ENCODE assay signal across 11 mouse cellular contexts in genomic region chr1:74111696-74112030, GRCm38 (mm10). TPM values are rescaled to one million over a fixed set of nuclear protein-coding genes. Genes with fewer than 3 reads are reported as not detected.
DNase-seq lines count a peak whose midpoint lies in the region; ATAC-seq lines count a peak whose summit lies in the region.
"Had no signal": no experiment of that assay in that cellular context is flagged by ENCODE, and none has a peak within 500 bp of the region (broad histone marks: within the 10 kb centered on the region; RNA-seq: fewer than 3 reads in every experiment).

No protein-coding gene starts in this region.

- 0 out of 2 replicates have a peak overlapping the region, but pooled peaks have one; percentile 1 for H3K9ac ChIP-seq in heart, embryonic 12.5 days
- peak overlapping the region; percentile 16; the same call in 1 of the 2 replicates for H3K9ac ChIP-seq in midbrain, embryonic 12.5 days (replicated peaks)

- ATAC-seq in heart, embryonic 12.5 days (ENCODE audit: insufficient number of reproducible peaks, low FRiP score): no peak
- peak; percentile 59 for ATAC-seq in midbrain, embryonic 12.5 days (ENCODE audit: low FRiP score, low read depth)

- H3K36me3 ChIP-seq in heart, embryonic 12.5 days: no peaks in the 10 kb centered on the region
- H3K36me3 ChIP-seq in hindbrain, embryonic 10.5 days: no peaks in the 10 kb centered on the region
- H3K36me3 ChIP-seq in midbrain, embryonic 12.5 days: no peaks in the 10 kb centered on the region

- DNase-seq in heart, postnatal 10 days: no peak
- DNase-seq in ES-CJ7 (ENCODE audit: low read depth, low spot score): peak; percentile 92
- DNase-seq in hindbrain, embryonic 10.5 days (ENCODE audit: low spot score): no peak
- no peak for DNase-seq in left cerebral cortex, postnatal 25 days (ENCODE audit: low spot score in 2 of 2)
- DNase-seq in testis, postnatal 10 days (ENCODE audit: low spot score): no peak
- no peak for DNase-seq in spleen, adult 12 weeks (ENCODE audit: low spot score)
- DNase-seq: adrenal gland, postnatal 25 days had no signal

- H3K4me1 ChIP-seq in heart, embryonic 12.5 days (replicated peaks): peaks cover 33% of the 10 kb centered on the region
- H3K4me1 ChIP-seq in hindbrain, embryonic 10.5 days (replicated peaks): peaks cover 67% of the 10 kb centered on the region
- H3K4me1 ChIP-seq in midbrain, embryonic 12.5 days: peaks cover 47% of the 10 kb centered on the region

- no peaks in the 10 kb centered on the region for H3K9me3 ChIP-seq in heart, embryonic 12.5 days (replicated peaks)
- no peaks in the 10 kb centered on the region for H3K9me3 ChIP-seq in hindbrain, embryonic 10.5 days
- H3K9me3 ChIP-seq in midbrain, embryonic 12.5 days: no peaks in the 10 kb centered on the region

- H3K4me3 ChIP-seq in heart, embryonic 12.5 days: no peak overlapping the region
- H3K4me3 ChIP-seq in hindbrain, embryonic 10.5 days: peak overlapping the region; percentile 33
- H3K4me3 ChIP-seq in midbrain, embryonic 12.5 days: no peak overlapping the region

- H3K27ac ChIP-seq in heart, embryonic 12.5 days (ENCODE audit: poor library complexity, severe bottlenecking): no peak overlapping the region
- peak overlapping the region; percentile 84 for H3K27ac ChIP-seq in hindbrain, embryonic 10.5 days
- peak overlapping the region; percentile 90 for H3K27ac ChIP-seq in midbrain, embryonic 12.5 days (replicated peaks)
- H3K27ac ChIP-seq: macrophage had no signal

- H3K27me3 ChIP-seq in heart, embryonic 12.5 days (replicated peaks): no peaks in the 10 kb centered on the region
- peaks cover 28% of the 10 kb centered on the region for H3K27me3 ChIP-seq in hindbrain, embryonic 10.5 days (ENCODE audit: insufficient read depth, poor library complexity, severe bottlenecking)
- peaks cover 13% of the 10 kb centered on the region for H3K27me3 ChIP-seq in midbrain, embryonic 12.5 days

- WGBS in heart, embryonic 12.5 days: 34% methylated on average over 6 of the region's 6 CpGs
- 8% methylated on average over 6 of the region's 6 CpGs for WGBS in hindbrain, embryonic 10.5 days
- WGBS in midbrain, embryonic 12.5 days: 9% methylated on average over 6 of the region's 6 CpGs

- intact Hi-C loops in heart, postnatal 10 days (cut with DNase I): no loop called here
- intact Hi-C loops in left cerebral cortex, postnatal 25 days (cut with DNase I): no loop called here

- H3K4me2 ChIP-seq in heart, embryonic 12.5 days: no peak overlapping the region
- H3K4me2 ChIP-seq in midbrain, embryonic 12.5 days (replicated peaks): peak overlapping the region; percentile 10

RNA-seq across cellular contexts. Expression of gene Tns1, which starts 12.6 kb away (rescaled TPM):
- 111 and 115 TPM in 2 replicates for polyA plus RNA-seq in heart, embryonic 12.5 days (2016; fragmentation: Nextera tagmentation; extraction: Ambion mirVana)
- total RNA-seq in heart, postnatal 10 days (2021): 100 to 1,000 TPM; 532 to 688 TPM
- polyA plus RNA-seq in hindbrain, embryonic 10.5 days (2016; fragmentation: Nextera tagmentation; extraction: Ambion mirVana): 15.1 and 15.3 TPM in 2 replicates
- polyA plus RNA-seq in midbrain, embryonic 12.5 days (2016; fragmentation: Nextera tagmentation; extraction: Ambion mirVana): 17.1 and 21.0 TPM in 2 replicates
- total RNA-seq in left cerebral cortex, postnatal 25 days (2021): 10 to 100 TPM; 35.1 to 40.3 TPM

RNA-seq across cellular contexts. Expression of gene Rufy4, which starts 13.7 kb away (rescaled TPM):
- 0.28 and 0.36 TPM in 2 replicates for polyA plus RNA-seq in heart, embryonic 12.5 days (2016; fragmentation: Nextera tagmentation; extraction: Ambion mirVana)
- 1 to 10 TPM; 1.2 to 1.5 TPM for total RNA-seq in heart, postnatal 10 days (2021)
- 0.31 and 0.37 TPM in 2 replicates for polyA plus RNA-seq in hindbrain, embryonic 10.5 days (2016; fragmentation: Nextera tagmentation; extraction: Ambion mirVana)
- polyA plus RNA-seq in midbrain, embryonic 12.5 days (2016; fragmentation: Nextera tagmentation; extraction: Ambion mirVana): 0.37 and 0.67 TPM in 2 replicates
- not detected for total RNA-seq in left cerebral cortex, postnatal 25 days (2021)
- total RNA-seq: left cerebral cortex, adult 8-10 months had no signal
- polyA plus RNA-seq: macrophage had no signal

RNA-seq across cellular contexts. Expression of gene Cxcr2, which starts 42.1 kb away (rescaled TPM):
- 0.08 and 0.11 TPM in 2 replicates for polyA plus RNA-seq in heart, embryonic 12.5 days (2016; fragmentation: Nextera tagmentation; extraction: Ambion mirVana)
- under 1 TPM; 0.14 to 0.17 TPM for total RNA-seq in heart, postnatal 10 days (2021)
- 0.11 and 0.18 TPM in 2 replicates for polyA plus RNA-seq in hindbrain, embryonic 10.5 days (2016; fragmentation: Nextera tagmentation; extraction: Ambion mirVana)
- 0.09 and 0.10 TPM in 2 replicates for polyA plus RNA-seq in midbrain, embryonic 12.5 days (2016; fragmentation: Nextera tagmentation; extraction: Ambion mirVana)
- not detected for total RNA-seq in left cerebral cortex, postnatal 25 days (2021)
- total RNA-seq: adrenal gland, postnatal 25 days had no signal
